Mouse (Mus musculus) embryonic facial prominence, embryonic 11.5 days (tissue): ENCODE measurements around the gene Hmx2. TPM values are rescaled to one million over a fixed set of nuclear protein-coding genes. Genes with fewer than 3 reads are reported as not detected.

Experiments
- ATAC-seq: fragments of 200-750 bp; cut with Nextera tagmentation; replicated peaks from 2 replicates; pipeline ENCODE4 v1.8.0; 2017; ENCODE audit warnings: low read depth; ENCODE audit not compliant: insufficient number of reproducible peaks, low FRiP score, low TSS enrichment
- DNase-seq: peaks from one replicate; pipeline ENCODE4 v3.0.0-alpha.2; 2015; ENCODE audit warnings: low spot score
- H3K27ac ChIP-seq: fragments of 300-500 bp; sonication (generic); replicated peaks from 2 replicates; pipeline ENCODE4 v1.5.1; 2014; ENCODE audit warnings: mild to moderate bottlenecking, low read depth, low read length, control low read depth
- H3K27me3 ChIP-seq: fragments of 300-500 bp; sonication (generic); 2 replicates; pipeline ENCODE4 v1.6.1; 2014; ENCODE audit warnings: mild to moderate bottlenecking, low read length, moderate library complexity, mixed read lengths; ENCODE audit not compliant: control insufficient read depth, insufficient read depth
- H3K36me3 ChIP-seq: fragments of 300-500 bp; sonication (generic); replicated peaks from 2 replicates; pipeline ENCODE4 v1.6.1; 2014; ENCODE audit warnings: low read depth, mild to moderate bottlenecking, low read length, moderate library complexity, mixed read lengths; ENCODE audit not compliant: control insufficient read depth, insufficient read depth
- H3K4me1 ChIP-seq: fragments of 300-500 bp; sonication (generic); 2 replicates; pipeline ENCODE4 v1.6.1; 2014; ENCODE audit warnings: low read length, mixed read lengths; ENCODE audit not compliant: control insufficient read depth, insufficient read depth
- H3K4me2 ChIP-seq: fragments of 300-500 bp; sonication (generic); 2 replicates; pipeline ENCODE4 v1.6.1; 2014; ENCODE audit warnings: low read depth, mild to moderate bottlenecking, control low read depth, low read length, moderate library complexity
- H3K4me3 ChIP-seq: fragments of 300-500 bp; sonication (generic); 2 replicates; pipeline ENCODE4 v1.5.1; 2014; ENCODE audit warnings: low read depth, low read length, control low read depth
- H3K9ac ChIP-seq: fragments of 300-500 bp; sonication (generic); replicated peaks from 2 replicates; pipeline ENCODE4 v1.6.1; 2014; ENCODE audit warnings: mild to moderate bottlenecking, control low read depth, low read length
- H3K9me3 ChIP-seq: fragments of 300-500 bp; sonication (generic); replicated peaks from 2 replicates; pipeline ENCODE4 v1.6.1; 2016; ENCODE audit warnings: mild to moderate bottlenecking, low read length, inconsistent platforms, mixed read lengths; ENCODE audit not compliant: control insufficient read depth
- WGBS: fragments of 180-500 bp; shearing (Covaris S2); extraction: QIAGEN DNeasy Blood & Tissue Kit; methylation state at CpG from one replicate; pipeline ENCODE4 v1.1.7; 2014; 5-methylcytosine and 5-hydroxymethylcytosine counted together
- polyA plus RNA-seq: library from polyadenylated mRNA; unstranded; fragments of >200 nt; fragmentation: Nextera tagmentation; extraction: Ambion mirVana; gene quantifications from 2 replicates; pipeline ENCODE4 v1.2.1, GENCODE M21; 2014

Hmx2 gene
- polyA plus RNA-seq, result 0.21 and 0.36 TPM in 2 replicates

- Histone ChIP-seq H3K27ac (no peak within 1 kb of the TSS), H3K36me3 (no peaks in the 10 kb centered on the region), H3K9ac (no peak within 1 kb of the TSS), H3K9me3 (no peaks in the 10 kb centered on the region), H3K4me2 (no peak within 1 kb of the TSS), H3K4me1 (no peaks in the 10 kb centered on the region; the same call in 1 of the 2 replicates), H3K4me3 (no peak within 1 kb of the TSS), H3K27me3 (peaks cover 90% of the 10 kb centered on the region)
- DNase-seq (no peak), ATAC-seq (no peak)
- WGBS, result 2% methylated on average over 3 of the region's 3 CpGs
Measured at GRCm38 (mm10) chr7:131548473-131548872, at the start of gene Hmx2. TSS of gene Hmx2 (plus strand) at chr7:131548773.

GRCm38 (mm10) chr7:131503739-131504138 lies 44.8 kb upstream of the Hmx2 start:
- no peak overlapping the region for H3K4me3 ChIP-seq
- no peaks in the 10 kb centered on the region; the same call in 1 of the 2 replicates for H3K36me3 ChIP-seq
- ATAC-seq (no peak), DNase-seq (no peak)
- no peaks in the 10 kb centered on the region for H3K4me1 ChIP-seq
- H3K9me3 ChIP-seq, result no peaks in the 10 kb centered on the region
- WGBS, result 54% methylated on average over 2 of the region's 2 CpGs
- no peak overlapping the region for H3K4me2 ChIP-seq
- H3K27ac ChIP-seq, result no peak overlapping the region
- no peaks in the 10 kb centered on the region for H3K27me3 ChIP-seq
- no peak overlapping the region for H3K9ac ChIP-seq

GRCm38 (mm10) chr7:131539979-131540378 lies 8.6 kb upstream of the Hmx2 start:
- Histone ChIP-seq H3K27ac (no peak overlapping the region), H3K36me3 (no peaks in the 10 kb centered on the region), H3K9me3 (no peaks in the 10 kb centered on the region), H3K4me3 (no peak overlapping the region), H3K4me1 (peaks cover 10% of the 10 kb centered on the region), H3K9ac (no peak overlapping the region), H3K27me3 (peaks cover 50% of the 10 kb centered on the region), H3K4me2 (no peak overlapping the region)
- DNase-seq (peak; percentile 94), ATAC-seq (0 out of 2 replicates have a peak, but pooled peaks have one; percentile 19)
- under 1% methylated on average over 7 of the region's 7 CpGs for WGBS

DNA sequence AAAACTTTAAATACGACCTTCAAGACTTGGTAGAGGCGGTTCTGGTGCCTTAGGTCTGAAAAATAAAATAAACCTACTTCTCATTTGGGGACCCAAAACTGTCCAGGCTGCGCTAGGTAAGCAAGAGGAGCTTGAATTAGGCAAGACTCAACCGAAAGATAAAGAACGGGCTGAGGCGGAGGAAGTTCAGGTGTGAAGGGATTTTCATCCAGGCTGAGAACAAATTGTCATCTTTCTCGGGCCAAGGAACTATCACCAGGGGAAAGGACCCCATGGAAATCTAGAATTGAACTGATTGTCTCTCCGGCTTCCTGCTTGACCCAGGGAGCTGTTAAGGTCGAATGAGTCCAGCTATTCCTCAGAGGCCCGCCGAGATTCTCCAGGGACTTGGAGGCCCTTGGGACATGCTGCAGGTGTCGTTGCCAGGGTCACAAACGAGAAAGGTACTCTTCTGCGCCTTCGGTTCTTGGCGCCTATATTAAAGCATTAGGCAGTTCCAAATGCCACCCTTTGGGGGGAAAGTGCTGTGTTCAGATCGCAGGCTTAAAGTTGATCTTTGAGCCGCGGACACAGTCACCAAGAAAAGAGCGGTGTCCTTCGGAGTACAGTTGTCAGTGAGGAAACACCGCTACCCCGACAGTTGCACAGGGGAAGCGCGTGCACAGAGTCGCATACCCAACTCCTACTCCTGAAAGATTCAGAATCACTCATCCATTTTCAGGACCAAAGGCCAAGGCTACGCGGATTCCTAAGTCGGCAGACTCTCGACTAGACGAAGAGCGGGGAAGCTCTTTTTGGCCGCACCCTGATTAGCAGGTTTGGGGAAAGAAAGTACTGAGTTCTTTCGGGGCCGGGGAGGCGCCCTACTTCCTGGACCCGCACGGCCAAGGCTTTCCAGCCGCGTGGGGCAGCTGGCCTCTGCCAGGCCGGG lies 7.1 kb upstream of the Hmx2 start:
- H3K27me3 ChIP-seq, result peaks cover 61% of the 10 kb centered on the region
- H3K4me1 ChIP-seq, result peaks cover 10% of the 10 kb centered on the region
- no peak overlapping the region for H3K9ac ChIP-seq
- WGBS, result 1% methylated on average over 41 of the region's 41 CpGs
- peak overlapping the region; percentile 75 for H3K4me2 ChIP-seq
- peak overlapping the region; percentile 30 for H3K4me3 ChIP-seq
- H3K27ac ChIP-seq, result no peak overlapping the region
- ATAC-seq, result no peak
- H3K9me3 ChIP-seq, result no peaks in the 10 kb centered on the region
- DNase-seq, result peak; percentile 32
- no peaks in the 10 kb centered on the region for H3K36me3 ChIP-seq

GRCm38 (mm10) chr7:131542115-131542871 lies 6.3 kb upstream of the Hmx2 start, which contains the start of gene Hmx3:
TSS of gene Hmx3 (plus strand) at chr7:131542867.
- ATAC-seq (peak; percentile 49; the same call in 1 of the 2 replicates), DNase-seq (peak; percentile 45)
- Histone ChIP-seq H3K4me2 (peak within 1 kb of the TSS; percentile 75), H3K4me3 (peak within 1 kb of the TSS; percentile 30), H3K27me3 (peaks cover 68% of the 10 kb centered on the region), H3K27ac (no peak within 1 kb of the TSS), H3K9ac (peak within 1 kb of the TSS; percentile 3; the same call in 1 of the 2 replicates), H3K9me3 (no peaks in the 10 kb centered on the region), H3K4me1 (peaks cover 10% of the 10 kb centered on the region), H3K36me3 (no peaks in the 10 kb centered on the region)
- under 1% methylated on average over 55 of the region's 65 CpGs for WGBS

DNA sequence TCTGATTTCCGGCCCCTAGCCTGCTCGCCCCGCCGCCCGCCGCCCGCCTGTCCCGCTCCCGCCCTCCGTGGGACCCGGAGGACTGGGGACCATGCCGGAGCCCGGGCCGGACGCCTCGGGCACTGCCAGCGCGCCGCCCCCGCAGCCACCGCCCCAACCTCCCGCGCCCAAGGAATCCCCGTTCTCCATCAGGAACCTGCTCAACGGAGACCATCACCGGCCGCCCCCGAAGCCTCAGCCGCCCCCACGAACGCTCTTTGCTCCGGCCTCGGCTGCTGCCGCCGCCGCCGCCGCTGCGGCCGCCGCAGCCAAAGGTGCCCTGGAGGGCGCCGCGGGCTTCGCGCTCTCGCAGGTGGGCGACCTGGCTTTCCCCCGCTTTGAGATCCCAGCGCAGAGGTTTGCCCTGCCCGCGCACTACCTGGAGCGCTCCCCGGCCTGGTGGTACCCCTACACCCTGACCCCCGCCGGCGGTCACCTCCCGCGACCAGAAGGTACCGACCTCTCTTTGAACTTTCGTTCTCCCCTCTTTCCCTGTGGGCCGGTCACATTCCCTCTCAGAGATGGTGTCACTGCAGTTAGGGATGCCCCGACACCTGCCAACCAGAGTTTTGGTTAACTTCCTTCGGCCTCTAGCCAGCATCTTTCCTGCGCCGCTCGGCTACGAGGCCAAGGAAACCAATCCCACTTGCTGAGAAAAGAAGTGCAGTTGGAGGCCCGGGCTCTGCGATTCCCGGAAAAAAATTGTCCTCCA lies 5.5 kb upstream of the Hmx2 start:
- Histone ChIP-seq H3K9me3 (no peaks in the 10 kb centered on the region), H3K27ac (no peak overlapping the region), H3K27me3 (peaks cover 75% of the 10 kb centered on the region), H3K4me2 (peak overlapping the region; percentile 75), H3K9ac (peak overlapping the region; percentile 3; the same call in 1 of the 2 replicates), H3K36me3 (no peaks in the 10 kb centered on the region), H3K4me3 (peak overlapping the region; percentile 30), H3K4me1 (peaks cover 10% of the 10 kb centered on the region)
- ATAC-seq (no peak), DNase-seq (peak; percentile 38)
- under 1% methylated on average over 58 of the region's 71 CpGs for WGBS

DNA sequence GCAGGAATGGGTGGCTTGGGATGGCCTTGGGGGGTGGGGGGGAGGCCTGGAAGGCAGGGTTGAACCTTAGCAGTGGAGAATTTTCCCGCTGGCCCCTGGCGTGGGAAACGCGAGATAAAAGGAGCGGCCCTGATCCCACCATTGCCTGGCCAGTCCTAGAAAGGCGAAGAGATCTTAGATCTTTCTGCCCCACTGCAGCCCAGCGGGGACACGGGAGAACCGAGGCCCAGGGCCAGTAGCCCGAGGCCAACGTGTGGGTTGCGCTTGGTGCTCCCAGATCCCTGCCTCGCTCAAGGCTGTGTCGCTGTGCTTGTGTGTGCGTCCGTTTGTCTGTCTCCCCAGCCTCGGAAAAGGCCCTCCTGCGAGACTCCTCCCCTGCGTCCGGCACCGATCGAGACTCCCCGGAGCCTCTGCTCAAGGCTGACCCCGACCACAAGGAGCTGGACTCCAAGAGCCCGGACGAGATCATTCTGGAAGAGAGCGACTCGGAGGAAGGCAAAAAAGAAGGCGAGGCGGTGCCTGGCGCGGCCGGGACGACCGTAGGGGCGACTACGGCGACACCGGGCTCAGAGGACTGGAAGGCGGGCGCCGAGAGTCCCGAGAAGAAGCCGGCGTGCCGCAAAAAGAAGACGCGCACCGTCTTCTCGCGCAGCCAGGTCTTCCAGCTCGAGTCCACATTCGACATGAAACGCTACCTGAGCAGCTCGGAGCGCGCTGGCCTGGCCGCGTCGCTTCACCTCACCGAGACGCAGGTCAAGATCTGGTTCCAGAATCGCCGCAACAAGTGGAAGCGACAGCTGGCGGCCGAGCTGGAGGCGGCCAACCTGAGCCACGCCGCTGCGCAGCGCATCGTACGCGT lies 4.7 kb upstream of the Hmx2 start:
- ATAC-seq (no peak), DNase-seq (peak; percentile 45)
- peaks cover 10% of the 10 kb centered on the region for H3K4me1 ChIP-seq
- WGBS, result under 1% methylated on average over 74 of the region's 75 CpGs
- peaks cover 83% of the 10 kb centered on the region for H3K27me3 ChIP-seq
- no peak overlapping the region for H3K9ac ChIP-seq
- H3K4me2 ChIP-seq, result peak overlapping the region; percentile 25
- H3K27ac ChIP-seq, result no peak overlapping the region
- H3K4me3 ChIP-seq, result peak overlapping the region; percentile 15; the same call in 1 of the 2 replicates
- no peaks in the 10 kb centered on the region for H3K9me3 ChIP-seq
- no peaks in the 10 kb centered on the region for H3K36me3 ChIP-seq
